Mouse (Mus musculus) liver, adult 2 months (tissue): ENCODE results near the gene Rab12. TPM values are rescaled to one million over a fixed set of nuclear protein-coding genes. Genes with fewer than 3 reads are reported as not detected.

ENCODE experiments used
- DNase-seq: peaks from one replicate; pipeline ENCODE4 v3.0.0-alpha.2; 2011; ENCODE audit warnings: low read depth, low spot score; ENCODE audit errors: extremely low read depth
- H3K27ac ChIP-seq: fragments of 200-500 bp; replicated peaks from 2 replicates; pipeline ENCODE4 v1.5.1; 2012; ENCODE audit warnings: low read depth, mild to moderate bottlenecking, control low read depth, inconsistent platforms, low read length; ENCODE audit not compliant: insufficient read depth
- H3K27me3 ChIP-seq: fragments of 200-500 bp; 2 replicates; pipeline ENCODE4 v1.6.1; 2012; ENCODE audit warnings: mild to moderate bottlenecking, moderate library complexity, low read length, inconsistent platforms; ENCODE audit not compliant: control insufficient read depth, insufficient read depth
- H3K36me3 ChIP-seq: fragments of 200-500 bp; 2 replicates; pipeline ENCODE4 v1.6.1; 2012; ENCODE audit warnings: low read length, inconsistent platforms; ENCODE audit not compliant: control insufficient read depth, insufficient read depth
- H3K4me1 ChIP-seq: fragments of 200-500 bp; 2 replicates; pipeline ENCODE4 v1.6.1; 2011; ENCODE audit warnings: low read length; ENCODE audit not compliant: control insufficient read depth, insufficient read depth
- H3K4me3 ChIP-seq: fragments of 200-500 bp; 2 replicates; pipeline ENCODE4 v1.5.1; 2011; ENCODE audit warnings: low read depth, mild to moderate bottlenecking, control low read depth, low read length, moderate library complexity; ENCODE audit not compliant: insufficient read depth
- H3K79me2 ChIP-seq: fragments of 200-500 bp; 2 replicates; pipeline ENCODE4 v1.6.1; 2012; ENCODE audit warnings: inconsistent platforms, mild to moderate bottlenecking, low read length, moderate library complexity; ENCODE audit not compliant: control insufficient read depth, insufficient read depth
- H3K9ac ChIP-seq: fragments of 200-500 bp; 2 replicates; pipeline ENCODE4 v1.6.1; 2012; ENCODE audit warnings: low read depth, mild to moderate bottlenecking, control low read depth, inconsistent platforms, low read length
- CTCF ChIP-seq: fragments of 200-500 bp; IDR thresholded peaks from 2 replicates; pipeline ENCODE4 v1.5.1; 2011; ENCODE audit warnings: low read depth, low read length, control low read depth
- POLR2A ChIP-seq: fragments of 200-500 bp; IDR thresholded peaks from 2 replicates; pipeline ENCODE4 v1.6.1; 2011; ENCODE audit warnings: low read length, control low read depth; ENCODE audit not compliant: insufficient read depth; ENCODE audit errors: extremely low read depth
- WGBS: fragments of 180-500 bp; shearing (Covaris S2); methylation state at CpG from one replicate; pipeline ENCODE4 v1.1.7; 2018; 5-methylcytosine and 5-hydroxymethylcytosine counted together
- polyA plus RNA-seq: library from polyadenylated mRNA; depleted of rRNA; stranded (reverse); fragments of >200 nt; gene quantifications from 2 replicates; pipeline ENCODE4 v1.2.3, GENCODE M21; 2012
- total RNA-seq: library from RNA; depleted of rRNA; stranded (reverse); fragments of >200 nt; gene quantifications from 2 replicates; pipeline ENCODE4 v1.2.3, GENCODE M21; 2014

The Rab12 gene
- total and polyA plus RNA-seq, 2 experiments = 10.3 to 15.2 TPM

- H3K79me2 ChIP-seq = no peaks in the 10 kb centered on the region
- DNase-seq = peak; percentile 47
- H3K27me3 ChIP-seq = no peaks in the 10 kb centered on the region
- peaks cover 4% of the 10 kb centered on the region for H3K36me3 ChIP-seq
- WGBS = 39% methylated on average over 10 of the region's 10 CpGs
- no peak overlapping the region for H3K9ac ChIP-seq
- no peak overlapping the region for H3K4me3 ChIP-seq
- no peak overlapping the region for H3K27ac ChIP-seq
- H3K4me1 ChIP-seq = no peaks in the 10 kb centered on the region
- no peak for TF ChIP-seq POLR2A
- TF ChIP-seq CTCF = peak; percentile 64
Measured at GRCm38 (mm10) chr17:66490022-66490601, 29.4 kb downstream of the Rab12 start.

- Histone ChIP-seq H3K4me1 (no peaks in the 10 kb centered on the region), H3K36me3 (no peaks in the 10 kb centered on the region), H3K27ac (no peak overlapping the region), H3K79me2 (no peaks in the 10 kb centered on the region), H3K27me3 (no peaks in the 10 kb centered on the region), H3K4me3 (no peak overlapping the region), H3K9ac (no peak overlapping the region)
- no peak for DNase-seq
- TF ChIP-seq POLR2A (no peak), CTCF (no peak)
- WGBS = 89% methylated on average over 6 of the region's 6 CpGs
Measured at GRCm38 (mm10) chr17:66486576-66486975, 33.0 kb downstream of the Rab12 start.

GRCm38 (mm10) chr17:66485742-66486141, 33.8 kb downstream of the Rab12 start:
- no peak overlapping the region for H3K9ac ChIP-seq
- WGBS = 6% methylated on average over 11 of the region's 11 CpGs
- H3K36me3 ChIP-seq = no peaks in the 10 kb centered on the region
- TF ChIP-seq CTCF (peak; percentile 90), POLR2A (no peak)
- no peaks in the 10 kb centered on the region for H3K4me1 ChIP-seq
- no peak overlapping the region for H3K4me3 ChIP-seq
- H3K79me2 ChIP-seq = no peaks in the 10 kb centered on the region
- H3K27me3 ChIP-seq = no peaks in the 10 kb centered on the region; the same call in 1 of the 2 replicates
- H3K27ac ChIP-seq = no peak overlapping the region
- peak; percentile 26 for DNase-seq

- WGBS = 44% methylated on average over 2 of the region's 2 CpGs
- Histone ChIP-seq H3K36me3 (no peaks in the 10 kb centered on the region), H3K4me1 (no peaks in the 10 kb centered on the region), H3K4me3 (no peak overlapping the region), H3K79me2 (no peaks in the 10 kb centered on the region), H3K27me3 (no peaks in the 10 kb centered on the region; the same call in 1 of the 2 replicates), H3K27ac (no peak overlapping the region), H3K9ac (no peak overlapping the region)
- DNase-seq = no peak
- TF ChIP-seq CTCF (no peak), POLR2A (no peak)
Measured at GRCm38 (mm10) chr17:66484965-66485364, 34.6 kb downstream of the Rab12 start.

- Histone ChIP-seq H3K27ac (no peak overlapping the region), H3K36me3 (no peaks in the 10 kb centered on the region), H3K4me1 (no peaks in the 10 kb centered on the region), H3K27me3 (peaks cover 5% of the 10 kb centered on the region; the same call in 1 of the 2 replicates), H3K4me3 (no peak overlapping the region), H3K79me2 (no peaks in the 10 kb centered on the region), H3K9ac (no peak overlapping the region)
- WGBS = 83% methylated on average over 9 of the region's 9 CpGs
- TF ChIP-seq POLR2A (no peak), CTCF (no peak)
- DNase-seq = no peak
Measured at GRCm38 (mm10) chr17:66483651-66484454, 35.7 kb downstream of the Rab12 start.

GRCm38 (mm10) chr17:66481295-66481694, 38.2 kb downstream of the Rab12 start:
- DNase-seq = no peak
- Histone ChIP-seq H3K36me3 (no peaks in the 10 kb centered on the region), H3K4me3 (no peak overlapping the region), H3K9ac (no peak overlapping the region), H3K4me1 (no peaks in the 10 kb centered on the region), H3K27me3 (peaks cover 5% of the 10 kb centered on the region; the same call in 1 of the 2 replicates), H3K79me2 (no peaks in the 10 kb centered on the region), H3K27ac (no peak overlapping the region)
- 72% methylated on average over 5 of the region's 5 CpGs for WGBS
- no peak for TF ChIP-seq POLR2A
- TF ChIP-seq CTCF = no peak
